Mouse (Mus musculus): ENCODE measurements at regions not wholly inside any gene's neighbourhood (a gene's known extent, or its start where the extent isn't known, plus 50 kb on each side); places are given as distances from the start of the nearest gene placed in this dataset.

DNA sequence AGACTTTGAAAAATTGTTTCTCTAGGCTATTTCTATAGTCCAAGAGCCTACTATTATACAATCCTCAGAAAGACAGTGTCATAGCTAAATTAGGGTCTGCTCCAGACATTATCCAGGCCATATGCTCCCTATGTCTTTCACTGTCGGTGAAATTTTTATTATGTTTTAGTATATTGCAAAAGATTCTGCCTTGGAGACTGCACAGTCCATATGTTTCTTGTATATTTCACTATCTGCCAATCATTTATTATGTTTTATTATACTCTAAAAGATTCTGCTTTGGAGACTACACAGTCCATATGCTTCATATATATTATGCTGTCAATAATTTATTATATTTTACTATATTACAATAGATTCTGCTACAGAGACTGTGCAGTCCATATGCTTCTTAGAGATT is 564.3 kb upstream of the 4931417E11Rik start:
- DNase-seq (ENCODE audit: low spot score in 2 of 2) = no peak

- DNase-seq (ENCODE audit: low spot score in 2 of 2) = no peak
Measured at GRCm38 (mm10) chr6:74017107-74017506, 547.6 kb upstream of the 4931417E11Rik start.

DNA sequence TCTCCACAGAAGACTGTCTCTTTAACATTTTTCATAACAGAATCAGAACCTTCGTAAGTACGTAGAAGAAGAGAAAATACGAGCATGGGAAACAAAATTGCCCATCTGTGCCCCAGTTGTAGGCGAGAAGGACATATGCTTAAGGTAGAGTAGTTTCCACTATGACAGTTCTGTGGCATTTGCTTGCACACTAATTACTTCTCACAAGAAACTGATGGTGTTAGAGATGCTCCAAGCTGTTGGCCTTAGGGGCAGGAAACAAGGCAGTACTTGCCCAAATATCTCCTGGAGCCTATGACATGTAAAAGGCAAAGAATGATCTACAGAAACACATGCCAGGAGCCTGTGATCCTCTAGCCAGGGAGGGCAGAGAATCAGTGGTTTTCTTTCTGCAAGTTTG is 512.3 kb upstream of the 4931417E11Rik start:
- DNase-seq (ENCODE audit: low spot score in 2 of 2) = peak in 1 of 2 experiments; percentile 9

- DNase-seq (ENCODE audit: low spot score in 2 of 2) = no peak
Measured at GRCm38 (mm10) chr6:73949934-73950293, 480.4 kb upstream of the 4931417E11Rik start.

GRCm38 (mm10) chr6:73949121-73949933 is 479.9 kb upstream of the 4931417E11Rik start:
- DNase-seq (ENCODE audit: low spot score in 2 of 2) = peak in 1 of 2 experiments; percentile 2

DNA sequence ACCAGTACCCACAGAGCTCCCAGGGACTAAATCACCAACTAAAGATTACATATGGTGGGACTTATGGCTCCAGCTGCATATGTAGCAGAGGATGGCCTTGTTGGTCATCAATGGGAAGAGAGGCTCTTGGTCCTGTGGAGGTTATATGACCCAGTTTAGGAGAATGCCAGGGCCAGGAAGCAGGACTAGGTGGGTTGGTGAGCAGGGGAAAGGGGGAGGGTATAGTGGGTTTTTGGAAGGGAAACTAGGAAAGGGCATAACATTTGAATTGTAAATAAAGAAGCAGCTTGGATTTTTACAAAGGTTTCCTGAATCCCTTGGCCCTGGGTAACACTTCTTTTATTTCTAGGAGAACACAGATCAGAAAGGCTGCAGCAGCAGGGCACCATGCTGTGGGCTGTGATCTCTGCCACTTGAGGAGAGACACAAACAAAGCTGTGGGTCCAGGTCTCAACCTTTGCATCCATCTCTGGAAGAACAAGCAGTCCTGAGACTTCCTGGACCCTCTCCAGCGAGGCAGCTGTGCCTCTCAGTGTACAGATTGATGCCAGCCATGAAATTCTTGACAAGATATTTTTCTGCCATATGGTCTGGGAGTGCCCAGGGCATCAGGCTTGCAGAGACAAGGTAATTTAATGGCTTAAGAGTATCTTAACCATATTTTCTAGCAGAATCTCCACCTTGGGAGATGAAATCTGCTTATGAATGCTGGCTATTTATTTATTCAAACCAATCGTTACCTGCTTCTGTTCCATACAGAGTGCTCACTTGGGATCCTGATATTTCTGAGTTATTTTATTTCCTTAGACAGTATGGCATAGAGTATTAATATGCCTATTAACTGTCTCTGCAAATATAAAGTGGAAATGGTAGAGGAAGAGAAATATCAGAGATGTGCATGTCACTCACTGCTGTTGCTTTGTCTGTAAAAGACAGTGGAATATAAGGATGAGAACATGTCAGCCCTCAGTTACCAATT is 444.2 kb upstream of the 4931417E11Rik start:
- peak in 1 of 2 experiments; percentile 2 for DNase-seq (ENCODE audit: low spot score in 2 of 2)

- no peak for DNase-seq (ENCODE audit: low spot score in 2 of 2)
Measured at GRCm38 (mm10) chr6:73889144-73889795, 419.8 kb upstream of the 4931417E11Rik start.

DNA sequence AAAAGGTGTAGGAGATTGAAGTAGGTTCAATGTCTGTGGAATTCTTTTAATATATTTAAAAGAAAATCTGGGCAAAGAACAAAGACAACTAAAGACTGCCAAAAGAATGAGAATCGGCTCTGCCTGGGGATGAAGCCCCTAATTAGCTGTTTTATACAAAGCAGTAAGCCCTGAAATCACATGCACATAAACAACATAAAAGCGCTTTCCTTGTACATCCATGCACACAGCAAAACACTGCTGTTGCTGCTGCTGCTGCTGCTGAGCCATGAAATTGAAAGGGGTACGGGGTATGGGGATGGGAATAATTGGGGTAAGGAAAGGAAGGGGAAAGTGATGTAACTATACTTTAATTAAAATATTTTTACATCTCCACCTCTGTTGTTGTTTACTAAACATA is 409.2 kb upstream of the 4931417E11Rik start:
- DNase-seq (ENCODE audit: low spot score in 2 of 2) = no peak

DNA sequence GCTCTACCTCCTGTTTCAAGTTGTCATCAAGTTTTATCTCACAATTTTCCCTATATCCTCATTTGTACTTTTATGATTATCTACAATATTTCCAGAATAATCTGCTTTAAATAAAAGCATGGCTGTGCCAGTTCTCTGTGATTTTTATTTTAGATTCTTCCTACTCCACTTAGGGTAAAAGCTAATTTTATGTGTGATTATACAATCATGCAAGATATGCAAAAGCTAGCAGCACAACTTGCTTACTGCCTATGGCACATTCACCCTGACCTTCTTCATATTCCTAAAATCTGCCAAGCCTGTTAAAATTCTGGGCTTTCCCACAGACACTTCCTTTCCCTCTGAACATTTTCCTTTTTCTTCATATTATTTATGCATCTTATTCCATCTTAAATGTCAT is 399.2 kb upstream of the 4931417E11Rik start:
- DNase-seq (ENCODE audit: low spot score in 2 of 2) = no peak
